Mouse (Mus musculus): ENCODE measurements around the gene Ankmy2. TPM values are rescaled to one million over a fixed set of nuclear protein-coding genes. Genes with fewer than 3 reads are reported as not detected.

Gene Ankmy2
- polyA plus RNA-seq, 1 experiment from 2014 or later = 64.4 TPM

GRCm38 (mm10) chr12:36150265-36150664, 6.6 kb upstream of the Ankmy2 start:
- WGBS = 62% methylated on average over 2 of the region's 2 CpGs
- H3K27ac ChIP-seq (ENCODE audit: low read length) = no peak overlapping the region

GRCm38 (mm10) chr12:36150737-36151136, 6.2 kb upstream of the Ankmy2 start:
- no peaks in the 10 kb centered on the region for H3K36me3 ChIP-seq (ENCODE audit: control insufficient read depth, insufficient read depth)
- peak; percentile 45 for ATAC-seq
- H3K27ac ChIP-seq (ENCODE audit: low read length) = no peak overlapping the region
- WGBS = 66% methylated on average over 2 of the region's 2 CpGs
- no peaks in the 10 kb centered on the region for H3K27me3 ChIP-seq (replicated peaks; ENCODE audit: control insufficient read depth, insufficient read depth, low read length)
- H3K4me2 ChIP-seq (ENCODE audit: low read length) = no peak overlapping the region
- peaks cover 21% of the 10 kb centered on the region for H3K4me1 ChIP-seq (replicated peaks; ENCODE audit: control insufficient read depth, insufficient read depth, low read length)
- H3K4me3 ChIP-seq (replicated peaks; ENCODE audit: low read length) = no peak overlapping the region
- H3K9me3 ChIP-seq (ENCODE audit: control insufficient read depth, low read length) = no peaks in the 10 kb centered on the region
- H3K9ac ChIP-seq (replicated peaks; ENCODE audit: low read depth, low read length) = no peak overlapping the region

More at GRCm38 (mm10) chr12:36150265-36150664, 6.6 kb upstream of the Ankmy2 start:
- Histone ChIP-seq H3K9ac (replicated peaks; ENCODE audit: low read depth, low read length) (no peak overlapping the region), H3K27me3 (replicated peaks; ENCODE audit: control insufficient read depth, insufficient read depth, low read length) (no peaks in the 10 kb centered on the region), H3K9me3 (ENCODE audit: control insufficient read depth, low read length) (no peaks in the 10 kb centered on the region), H3K4me1 (replicated peaks; ENCODE audit: control insufficient read depth, insufficient read depth, low read length) (peaks cover 21% of the 10 kb centered on the region), H3K36me3 (ENCODE audit: control insufficient read depth, insufficient read depth) (no peaks in the 10 kb centered on the region), H3K4me3 (replicated peaks; ENCODE audit: low read length) (no peak overlapping the region), H3K4me2 (ENCODE audit: low read length) (no peak overlapping the region)
- 0 out of 2 replicates have a peak, but pooled peaks have one; percentile 21 for ATAC-seq

GRCm38 (mm10) chr12:36155141-36155641, 1.7 kb upstream of the Ankmy2 start:
- H3K9ac ChIP-seq (replicated peaks; ENCODE audit: low read depth, low read length) = peak overlapping the region; percentile 96
- H3K27me3 ChIP-seq (replicated peaks; ENCODE audit: control insufficient read depth, insufficient read depth, low read length) = no peaks in the 10 kb centered on the region
- ATAC-seq = no peak
- peaks cover 33% of the 10 kb centered on the region for H3K4me1 ChIP-seq (replicated peaks; ENCODE audit: control insufficient read depth, insufficient read depth, low read length)
- no peaks in the 10 kb centered on the region for H3K9me3 ChIP-seq (ENCODE audit: control insufficient read depth, low read length)
- H3K36me3 ChIP-seq (ENCODE audit: control insufficient read depth, insufficient read depth) = no peaks in the 10 kb centered on the region
- H3K4me2 ChIP-seq (ENCODE audit: low read length) = peak overlapping the region; percentile 79
- peak overlapping the region; percentile 47; the same call in 1 of the 2 replicates for H3K27ac ChIP-seq (ENCODE audit: low read length)
- 6% methylated on average over 8 of the region's 8 CpGs for WGBS
- H3K4me3 ChIP-seq (replicated peaks; ENCODE audit: low read length) = peak overlapping the region; percentile 99

- H3K4me2 ChIP-seq (ENCODE audit: low read length) = peak overlapping the region; percentile 79
- H3K9me3 ChIP-seq (ENCODE audit: control insufficient read depth, low read length) = no peaks in the 10 kb centered on the region
- peak overlapping the region; percentile 80 for H3K27ac ChIP-seq (ENCODE audit: low read length)
- ATAC-seq = peak; percentile 54
- H3K36me3 ChIP-seq (ENCODE audit: control insufficient read depth, insufficient read depth) = no peaks in the 10 kb centered on the region
- H3K9ac ChIP-seq (replicated peaks; ENCODE audit: low read depth, low read length) = peak overlapping the region; percentile 96
- no peaks in the 10 kb centered on the region for H3K27me3 ChIP-seq (replicated peaks; ENCODE audit: control insufficient read depth, insufficient read depth, low read length)
- H3K4me1 ChIP-seq (replicated peaks; ENCODE audit: control insufficient read depth, insufficient read depth, low read length) = peaks cover 25% of the 10 kb centered on the region
- 0% methylated on average over 33 of the region's 33 CpGs for WGBS
- H3K4me3 ChIP-seq (replicated peaks; ENCODE audit: low read length) = peak overlapping the region; percentile 99
Measured at GRCm38 (mm10) chr12:36156101-36156636, 745 bp upstream of the Ankmy2 start.

GRCm38 (mm10) chr12:36157304-36157637, 357 bp downstream of the Ankmy2 start:
- H3K27me3 ChIP-seq (replicated peaks; ENCODE audit: control insufficient read depth, insufficient read depth, low read length) = no peaks in the 10 kb centered on the region
- WGBS = 0% methylated on average over 14 of the region's 14 CpGs
- peak overlapping the region; percentile 99 for H3K4me3 ChIP-seq (replicated peaks; ENCODE audit: low read length)
- peak; percentile 31 for ATAC-seq
- H3K4me2 ChIP-seq (ENCODE audit: low read length) = peak overlapping the region; percentile 79
- peaks cover 25% of the 10 kb centered on the region for H3K4me1 ChIP-seq (replicated peaks; ENCODE audit: control insufficient read depth, insufficient read depth, low read length)
- peak overlapping the region; percentile 80 for H3K27ac ChIP-seq (ENCODE audit: low read length)
- H3K9me3 ChIP-seq (ENCODE audit: control insufficient read depth, low read length) = no peaks in the 10 kb centered on the region
- no peaks in the 10 kb centered on the region for H3K36me3 ChIP-seq (ENCODE audit: control insufficient read depth, insufficient read depth)
- H3K9ac ChIP-seq (replicated peaks; ENCODE audit: low read depth, low read length) = peak overlapping the region; percentile 96

- Histone ChIP-seq H3K4me1 (replicated peaks; ENCODE audit: control insufficient read depth, insufficient read depth, low read length) (peaks cover 25% of the 10 kb centered on the region), H3K9ac (replicated peaks; ENCODE audit: low read depth, low read length) (peak within 1 kb of the TSS; percentile 96), H3K4me2 (ENCODE audit: low read length) (peak within 1 kb of the TSS; percentile 79), H3K27me3 (replicated peaks; ENCODE audit: control insufficient read depth, insufficient read depth, low read length) (no peaks in the 10 kb centered on the region), H3K27ac (ENCODE audit: low read length) (peak within 1 kb of the TSS; percentile 80), H3K9me3 (ENCODE audit: control insufficient read depth, low read length) (no peaks in the 10 kb centered on the region), H3K36me3 (ENCODE audit: control insufficient read depth, insufficient read depth) (no peaks in the 10 kb centered on the region), H3K4me3 (replicated peaks; ENCODE audit: low read length) (peak within 1 kb of the TSS; percentile 99)
- peak; percentile 7 for ATAC-seq
- WGBS = 2% methylated on average over 26 of the region's 26 CpGs
Measured at GRCm38 (mm10) chr12:36157638-36158308, 859 bp downstream of the Ankmy2 start, which contains the start of gene Bzw2. Gene Bzw2, minus strand, starts transcription at chr12:36158080.

- Histone ChIP-seq H3K27me3 (replicated peaks; ENCODE audit: control insufficient read depth, insufficient read depth, low read length) (no peaks in the 10 kb centered on the region), H3K9me3 (ENCODE audit: control insufficient read depth, low read length) (no peaks in the 10 kb centered on the region), H3K4me1 (replicated peaks; ENCODE audit: control insufficient read depth, insufficient read depth, low read length) (no peaks in the 10 kb centered on the region), H3K4me2 (ENCODE audit: low read length) (no peak overlapping the region), H3K36me3 (ENCODE audit: control insufficient read depth, insufficient read depth) (0 out of 2 replicates have a peak, but pooled peaks cover 4% of the 10 kb centered on the region), H3K9ac (replicated peaks; ENCODE audit: low read depth, low read length) (no peak overlapping the region), H3K27ac (ENCODE audit: low read length) (no peak overlapping the region), H3K4me3 (replicated peaks; ENCODE audit: low read length) (no peak overlapping the region)
- ATAC-seq = no peak
- WGBS = 89% methylated on average over 7 of the region's 7 CpGs
Measured at GRCm38 (mm10) chr12:36164126-36164791, 7.3 kb downstream of the Ankmy2 start.

GRCm38 (mm10) chr12:36165299-36165698, 8.4 kb downstream of the Ankmy2 start:
- H3K27ac ChIP-seq (ENCODE audit: low read length) = no peak overlapping the region
- H3K4me2 ChIP-seq (ENCODE audit: low read length) = no peak overlapping the region
- H3K9ac ChIP-seq (replicated peaks; ENCODE audit: low read depth, low read length) = no peak overlapping the region
- peaks cover 5% of the 10 kb centered on the region for H3K36me3 ChIP-seq (ENCODE audit: control insufficient read depth, insufficient read depth)
- 43% methylated on average over 1 of the region's 1 CpGs for WGBS
- H3K4me1 ChIP-seq (replicated peaks; ENCODE audit: control insufficient read depth, insufficient read depth, low read length) = no peaks in the 10 kb centered on the region
- no peaks in the 10 kb centered on the region for H3K9me3 ChIP-seq (ENCODE audit: control insufficient read depth, low read length)
- no peak for ATAC-seq
- H3K4me3 ChIP-seq (replicated peaks; ENCODE audit: low read length) = no peak overlapping the region
- no peaks in the 10 kb centered on the region for H3K27me3 ChIP-seq (replicated peaks; ENCODE audit: control insufficient read depth, insufficient read depth, low read length)

- H3K9ac ChIP-seq (replicated peaks; ENCODE audit: low read depth, low read length) = no peak overlapping the region
- H3K27me3 ChIP-seq (replicated peaks; ENCODE audit: control insufficient read depth, insufficient read depth, low read length) = no peaks in the 10 kb centered on the region
- H3K27ac ChIP-seq (ENCODE audit: low read length) = no peak overlapping the region
- no peak overlapping the region for H3K4me3 ChIP-seq (replicated peaks; ENCODE audit: low read length)
- H3K9me3 ChIP-seq (ENCODE audit: control insufficient read depth, low read length) = no peaks in the 10 kb centered on the region
- ATAC-seq = no peak
- H3K4me2 ChIP-seq (ENCODE audit: low read length) = no peak overlapping the region
- no peaks in the 10 kb centered on the region for H3K4me1 ChIP-seq (replicated peaks; ENCODE audit: control insufficient read depth, insufficient read depth, low read length)
- 93% methylated on average over 5 of the region's 5 CpGs for WGBS
- H3K36me3 ChIP-seq (ENCODE audit: control insufficient read depth, insufficient read depth) = peaks cover 20% of the 10 kb centered on the region
Measured at GRCm38 (mm10) chr12:36177227-36177626, 20.3 kb downstream of the Ankmy2 start.

Measured in forebrain, embryonic 16.5 days (tissue).